Mouse (Mus musculus): Measurements from ENCODE around the gene Prss45. TPM values are rescaled to one million over a fixed set of nuclear protein-coding genes. Genes with fewer than 3 reads are reported as not detected.
"Not testable (repeated sequence)": the region's sequence is repeated elsewhere in the genome, so short reads cannot be mapped to it uniquely, and the experiment has no call there.

Prss45 gene
- polyA plus RNA-seq, 2 experiments: not detected

GRCm38 (mm10) chr9:110800834-110801479, 33.4 kb upstream of the Prss45 start:
- Histone ChIP-seq H3K27me3 (ENCODE audit: control insufficient read depth, insufficient read depth, low read length) (no peaks in the 10 kb centered on the region), H3K4me3 (replicated peaks; ENCODE audit: low read length) (no peak overlapping the region), H3K36me3 (ENCODE audit: control insufficient read depth, insufficient read depth, low read length) (no peaks in the 10 kb centered on the region), H3K4me1 (ENCODE audit: control insufficient read depth, insufficient read depth, low read length) (no peaks in the 10 kb centered on the region), H3K9me3 (ENCODE audit: control insufficient read depth, low read length) (no peaks in the 10 kb centered on the region), H3K4me2 (replicated peaks; ENCODE audit: low read depth, low read length, severe bottlenecking) (no peak overlapping the region), H3K9ac (ENCODE audit: low read depth, low read length, severe bottlenecking) (no peak overlapping the region), H3K27ac (replicated peaks; ENCODE audit: low read depth, low read length) (no peak overlapping the region)
- ATAC-seq (ENCODE audit: low FRiP score, low read depth): no peak
- no peak for TF ChIP-seq POLR2A (IDR thresholded peaks at IDR 0.05; ENCODE audit: borderline replicate concordance, extremely low read depth, insufficient read depth, insufficient read length)
- 76% methylated on average over 8 of the region's 8 CpGs for WGBS
- DNase-seq (ENCODE audit: low spot score): no peak

GRCm38 (mm10) chr9:110803294-110803693, 31.1 kb upstream of the Prss45 start:
- no peak overlapping the region for H3K27ac ChIP-seq (replicated peaks; ENCODE audit: low read depth, low read length)
- 64% methylated on average over 4 of the region's 4 CpGs for WGBS

GRCm38 (mm10) chr9:110810051-110810450, 24.3 kb upstream of the Prss45 start:
- H3K27me3 ChIP-seq (ENCODE audit: control insufficient read depth, insufficient read depth, low read length): no peaks in the 10 kb centered on the region
- H3K9me3 ChIP-seq (ENCODE audit: control insufficient read depth, low read length): no peaks in the 10 kb centered on the region
- 71% methylated on average over 4 of the region's 4 CpGs for WGBS
- no peak overlapping the region for H3K27ac ChIP-seq (replicated peaks; ENCODE audit: low read depth, low read length)
- ATAC-seq (ENCODE audit: low FRiP score, low read depth) (no peak), DNase-seq (ENCODE audit: low spot score) (no peak)
- no peak for TF ChIP-seq POLR2A (IDR thresholded peaks at IDR 0.05; ENCODE audit: borderline replicate concordance, extremely low read depth, insufficient read depth, insufficient read length)
- no peak overlapping the region for H3K4me2 ChIP-seq (replicated peaks; ENCODE audit: low read depth, low read length, severe bottlenecking)
- H3K36me3 ChIP-seq (ENCODE audit: control insufficient read depth, insufficient read depth, low read length): no peaks in the 10 kb centered on the region
- H3K4me1 ChIP-seq (ENCODE audit: control insufficient read depth, insufficient read depth, low read length): no peaks in the 10 kb centered on the region
- H3K9ac ChIP-seq (ENCODE audit: low read depth, low read length, severe bottlenecking): no peak overlapping the region
- H3K4me3 ChIP-seq (replicated peaks; ENCODE audit: low read length): no peak overlapping the region

More at GRCm38 (mm10) chr9:110803294-110803693, 31.1 kb upstream of the Prss45 start:
- H3K4me2 ChIP-seq (replicated peaks; ENCODE audit: low read depth, low read length, severe bottlenecking): no peak overlapping the region
- H3K9ac ChIP-seq (ENCODE audit: low read depth, low read length, severe bottlenecking): no peak overlapping the region
- H3K4me3 ChIP-seq (replicated peaks; ENCODE audit: low read length): no peak overlapping the region
- ATAC-seq (ENCODE audit: low FRiP score, low read depth) (no peak), DNase-seq (ENCODE audit: low spot score) (no peak)
- no peaks in the 10 kb centered on the region for H3K9me3 ChIP-seq (ENCODE audit: control insufficient read depth, low read length)
- no peak for TF ChIP-seq POLR2A (IDR thresholded peaks at IDR 0.05; ENCODE audit: borderline replicate concordance, extremely low read depth, insufficient read depth, insufficient read length)
- no peaks in the 10 kb centered on the region for H3K36me3 ChIP-seq (ENCODE audit: control insufficient read depth, insufficient read depth, low read length)
- no peaks in the 10 kb centered on the region for H3K27me3 ChIP-seq (ENCODE audit: control insufficient read depth, insufficient read depth, low read length)
- H3K4me1 ChIP-seq (ENCODE audit: control insufficient read depth, insufficient read depth, low read length): no peaks in the 10 kb centered on the region

GRCm38 (mm10) chr9:110813789-110814188, 20.6 kb upstream of the Prss45 start, which contains the start of gene Prss44:
Gene Prss44, plus strand, starts transcription at chr9:110813994.
- no peak within 1 kb of the TSS for H3K27ac ChIP-seq (replicated peaks; ENCODE audit: low read depth, low read length)
- WGBS: 48% methylated on average over 17 of the region's 18 CpGs
- ATAC-seq (ENCODE audit: low FRiP score, low read depth): no peak

GRCm38 (mm10) chr9:110820546-110820945, 13.8 kb upstream of the Prss45 start:
- not testable (repeated sequence) for H3K4me2 ChIP-seq (replicated peaks; ENCODE audit: low read depth, low read length, severe bottlenecking); H3K36me3 ChIP-seq (ENCODE audit: control insufficient read depth, insufficient read depth, low read length); H3K4me3 ChIP-seq (replicated peaks; ENCODE audit: low read length); ATAC-seq (ENCODE audit: low FRiP score, low read depth); H3K9me3 ChIP-seq (ENCODE audit: control insufficient read depth, low read length); H3K27me3 ChIP-seq (ENCODE audit: control insufficient read depth, insufficient read depth, low read length); H3K27ac ChIP-seq (replicated peaks; ENCODE audit: low read depth, low read length); H3K4me1 ChIP-seq (ENCODE audit: control insufficient read depth, insufficient read depth, low read length); DNase-seq (ENCODE audit: low spot score); H3K9ac ChIP-seq (ENCODE audit: low read depth, low read length, severe bottlenecking)

More at GRCm38 (mm10) chr9:110813789-110814188, 20.6 kb upstream of the Prss45 start, which contains the start of gene Prss44:
- H3K4me3 ChIP-seq (replicated peaks; ENCODE audit: low read length): no peak within 1 kb of the TSS
- H3K4me2 ChIP-seq (replicated peaks; ENCODE audit: low read depth, low read length, severe bottlenecking): no peak within 1 kb of the TSS
- no peaks in the 10 kb centered on the region for H3K36me3 ChIP-seq (ENCODE audit: control insufficient read depth, insufficient read depth, low read length)
- no peaks in the 10 kb centered on the region for H3K27me3 ChIP-seq (ENCODE audit: control insufficient read depth, insufficient read depth, low read length)
- no peaks in the 10 kb centered on the region for H3K9me3 ChIP-seq (ENCODE audit: control insufficient read depth, low read length)
- no peaks in the 10 kb centered on the region for H3K4me1 ChIP-seq (ENCODE audit: control insufficient read depth, insufficient read depth, low read length)
- TF ChIP-seq POLR2A (IDR thresholded peaks at IDR 0.05; ENCODE audit: borderline replicate concordance, extremely low read depth, insufficient read depth, insufficient read length): no peak
- no peak for DNase-seq (ENCODE audit: low spot score)
- no peak within 1 kb of the TSS for H3K9ac ChIP-seq (ENCODE audit: low read depth, low read length, severe bottlenecking)
